Mouse (Mus musculus): ENCODE results near the gene Epha3.

The Epha3 gene

GRCm38 (mm10) chr16:63646577-63646976 lies 217.4 kb downstream of the Epha3 start:
- DNase-seq = no peak

DNA sequence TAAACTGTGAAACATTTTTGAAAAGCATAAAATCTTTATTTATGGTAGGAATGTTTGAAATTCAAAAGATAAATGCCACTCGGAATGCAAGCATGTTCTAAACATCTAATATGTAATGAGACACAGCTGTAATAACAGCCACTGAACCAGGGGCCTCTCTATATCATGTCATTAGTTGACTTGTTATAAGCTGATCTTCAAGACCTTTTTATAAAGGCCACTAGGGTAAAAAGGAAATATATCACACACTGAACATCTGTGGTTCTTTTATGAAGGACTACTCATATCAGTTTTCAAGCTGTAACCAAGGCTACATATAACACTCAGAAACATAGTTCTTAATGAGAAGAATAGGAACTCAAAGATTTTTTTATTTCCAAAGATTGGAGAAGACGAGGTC lies 221.3 kb downstream of the Epha3 start:
- DNase-seq = no peak

GRCm38 (mm10) chr16:63641603-63642002 lies 222.4 kb downstream of the Epha3 start:
- no peak for DNase-seq

DNA sequence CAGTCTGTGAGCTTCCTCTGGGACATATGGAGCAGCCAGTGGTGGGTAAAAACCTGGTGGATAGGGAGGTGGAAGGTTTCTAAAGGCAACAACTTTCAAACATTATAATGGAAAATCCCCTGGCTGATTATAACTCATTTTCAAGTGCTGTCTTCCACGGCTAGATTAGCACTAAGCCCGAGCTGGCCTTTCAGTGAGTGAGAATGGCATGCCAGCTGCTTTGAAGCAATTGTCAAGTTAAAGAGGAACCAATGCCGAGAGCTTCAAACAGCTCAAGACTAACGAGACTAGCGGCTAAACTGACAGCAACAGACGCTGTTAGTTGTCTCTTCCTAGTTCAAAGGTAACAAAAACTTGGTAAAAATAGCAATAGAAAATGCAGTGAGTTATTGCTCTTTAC lies 225.3 kb downstream of the Epha3 start:
- DNase-seq = no peak

- peak; percentile 78 for DNase-seq
Observed at GRCm38 (mm10) chr16:63633748-63634166, 230.2 kb downstream of the Epha3 start.

DNA sequence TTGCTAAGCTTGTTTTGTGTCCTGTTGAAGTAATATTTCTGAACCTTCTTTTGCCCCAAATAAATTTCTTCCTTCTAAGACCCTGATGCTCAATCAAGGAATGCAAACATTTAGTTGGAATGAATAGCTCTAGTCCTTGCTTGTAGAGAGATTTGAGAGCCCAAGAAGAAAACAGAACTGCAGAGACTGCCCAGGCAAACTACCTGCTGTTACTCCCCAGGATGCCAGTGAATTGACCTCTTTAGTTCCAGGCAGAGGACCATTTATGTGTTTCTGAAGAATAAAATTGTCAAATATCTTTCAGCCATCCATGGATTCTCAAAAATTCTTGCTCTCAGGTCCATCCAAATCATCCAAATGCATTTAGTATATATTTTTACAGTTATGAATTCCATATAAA lies 238.7 kb downstream of the Epha3 start:
- DNase-seq = no peak

DNA sequence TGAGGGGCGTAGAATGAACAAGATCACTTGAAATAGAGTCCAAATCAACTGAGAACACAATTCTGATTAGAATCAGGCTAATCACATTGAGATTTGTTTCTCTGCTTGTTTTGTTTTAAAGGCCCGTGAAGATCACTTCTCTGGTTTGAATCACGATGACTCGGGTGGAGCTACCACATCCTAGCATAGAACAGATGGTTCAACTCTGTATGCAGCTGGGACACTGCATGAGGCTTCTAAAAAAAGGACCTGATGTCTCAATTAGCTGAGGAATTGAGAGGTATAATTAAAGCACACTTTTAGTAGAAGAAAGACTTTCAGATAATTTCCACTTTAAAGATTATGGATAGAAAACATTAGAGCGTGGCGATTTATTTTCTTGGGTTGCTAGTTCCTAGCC lies 242.1 kb downstream of the Epha3 start:
- DNase-seq = no peak

DNA sequence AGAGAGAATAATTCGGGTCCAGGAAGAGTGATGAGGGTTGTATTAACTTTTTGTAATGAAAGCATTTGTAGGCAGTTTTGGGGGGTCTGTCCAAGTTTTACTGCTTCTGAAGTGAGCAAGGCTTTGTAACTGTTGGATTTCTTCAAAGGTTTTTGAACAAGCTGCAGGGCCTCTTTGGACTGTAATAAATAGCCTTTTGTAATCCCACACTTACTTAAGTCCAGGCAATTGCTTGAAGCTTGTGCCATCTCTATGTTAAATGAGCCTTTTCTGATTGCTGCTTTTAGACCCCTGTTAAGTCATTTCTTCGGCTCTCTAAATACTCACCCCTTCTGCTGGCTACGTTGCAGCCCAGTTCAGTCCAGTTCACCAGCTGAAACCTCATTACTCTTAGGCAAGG lies 248.6 kb downstream of the Epha3 start:
- DNase-seq = no peak

- no peak for DNase-seq
Observed at GRCm38 (mm10) chr16:63613006-63613405, 251.0 kb downstream of the Epha3 start.

- DNase-seq = no peak
Observed at GRCm38 (mm10) chr16:63600229-63600628, 263.7 kb downstream of the Epha3 start.

- no peak for DNase-seq
Observed at GRCm38 (mm10) chr16:63594656-63595055, 269.3 kb downstream of the Epha3 start.

GRCm38 (mm10) chr16:63569746-63570145 lies 294.2 kb downstream of the Epha3 start:
- no peak for DNase-seq

DNA sequence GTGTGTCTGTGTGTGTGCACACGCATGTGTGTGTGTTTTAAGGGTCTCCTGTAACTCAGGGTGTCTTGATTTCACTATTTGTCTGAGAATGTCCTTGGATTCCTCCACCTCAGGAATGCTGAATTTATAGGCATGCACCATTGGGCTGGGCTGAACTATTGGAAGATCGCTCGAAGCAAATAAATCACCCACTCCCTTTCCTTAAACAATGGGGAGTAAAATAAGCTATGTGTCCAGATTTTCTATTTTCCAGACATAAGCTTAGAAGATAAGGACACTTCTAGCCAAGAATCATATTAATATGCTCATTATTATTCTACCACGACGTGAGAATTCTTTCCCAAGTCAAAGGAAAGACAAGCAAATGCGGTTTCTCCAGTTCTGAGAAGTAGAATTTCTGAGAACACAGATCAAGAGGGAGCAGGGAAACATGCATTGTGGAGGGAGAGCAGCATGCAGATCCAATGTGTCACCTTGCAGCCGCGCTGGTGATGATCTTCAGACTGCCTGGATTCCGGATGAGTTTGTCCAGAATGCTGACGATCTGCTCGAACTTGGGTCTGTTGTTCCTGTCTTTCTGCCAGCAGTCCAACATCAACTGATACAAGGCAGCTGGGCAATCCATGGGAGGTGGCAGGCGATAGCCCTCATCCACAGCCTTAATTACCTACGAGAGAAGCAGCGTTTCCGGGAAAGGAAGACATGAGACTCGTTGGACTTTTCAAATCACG lies 297.7 kb downstream of the Epha3 start:
- peak; percentile 71 for DNase-seq

- DNase-seq = no peak
Observed at GRCm38 (mm10) chr16:63556410-63557146, 307.4 kb downstream of the Epha3 start.

- no peak for DNase-seq
Observed at GRCm38 (mm10) chr16:63552531-63552930, 311.4 kb downstream of the Epha3 start.

GRCm38 (mm10) chr16:63539489-63539888 lies 324.5 kb downstream of the Epha3 start:
- DNase-seq = no peak

- no peak for DNase-seq
Observed at GRCm38 (mm10) chr16:63528821-63529220, 335.2 kb downstream of the Epha3 start.

DNA sequence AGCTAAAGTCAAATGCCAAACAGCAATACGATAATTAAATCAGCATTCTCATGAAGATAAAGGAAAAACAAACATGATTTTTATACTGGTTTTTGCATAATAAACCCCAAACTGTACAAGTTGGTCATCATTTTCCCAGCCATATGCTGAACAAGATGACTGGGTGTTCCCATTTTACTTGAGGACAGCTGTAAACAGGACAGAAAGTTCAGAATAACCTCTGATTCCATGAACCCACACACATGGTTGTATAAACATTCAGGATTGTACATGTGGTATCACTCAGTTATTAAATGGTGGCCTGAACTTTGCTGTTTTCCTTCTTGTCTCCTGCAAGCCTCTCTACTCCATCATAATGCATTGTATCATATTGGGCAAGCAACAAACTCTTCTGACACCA lies 346.3 kb downstream of the Epha3 start:
- no peak for DNase-seq

DNA sequence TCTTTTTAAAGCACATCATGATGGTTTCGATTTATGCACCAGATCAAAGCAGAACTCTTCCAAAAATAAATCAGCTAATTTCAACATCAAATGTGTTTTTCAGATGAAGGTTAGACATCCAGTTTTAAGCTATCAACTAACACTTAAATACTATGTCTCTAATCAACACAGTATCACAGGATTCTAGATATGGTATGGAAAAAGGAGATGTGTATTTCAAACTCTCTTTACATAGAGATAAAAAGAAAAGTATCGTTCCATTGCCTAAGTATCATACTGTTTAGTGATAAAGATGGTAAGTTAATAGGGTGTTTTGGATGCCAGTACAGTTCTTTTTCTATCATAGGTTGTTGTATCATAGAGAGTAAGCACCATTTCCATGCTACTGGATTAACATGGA lies 353.9 kb downstream of the Epha3 start:
- no peak for DNase-seq

DNA sequence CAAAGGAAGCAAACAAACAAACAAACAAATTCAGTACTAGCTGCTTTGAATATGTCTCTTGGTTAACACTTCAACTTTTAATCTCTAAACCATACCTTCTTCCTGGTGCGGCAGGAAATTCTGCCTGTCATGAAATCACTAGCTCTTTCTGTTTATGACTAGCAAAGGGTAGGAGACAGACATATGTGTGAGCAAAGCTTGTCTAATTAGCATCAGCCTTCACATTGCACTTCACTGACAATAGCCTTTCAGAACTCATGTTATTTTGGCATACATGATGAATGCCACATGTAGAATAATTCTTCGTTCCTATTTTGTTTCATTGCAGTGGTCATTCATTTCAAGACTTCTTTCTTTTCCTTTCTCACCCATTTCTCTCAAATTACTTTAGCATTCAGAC lies 357.5 kb downstream of the Epha3 start:
- no peak for DNase-seq

DNA sequence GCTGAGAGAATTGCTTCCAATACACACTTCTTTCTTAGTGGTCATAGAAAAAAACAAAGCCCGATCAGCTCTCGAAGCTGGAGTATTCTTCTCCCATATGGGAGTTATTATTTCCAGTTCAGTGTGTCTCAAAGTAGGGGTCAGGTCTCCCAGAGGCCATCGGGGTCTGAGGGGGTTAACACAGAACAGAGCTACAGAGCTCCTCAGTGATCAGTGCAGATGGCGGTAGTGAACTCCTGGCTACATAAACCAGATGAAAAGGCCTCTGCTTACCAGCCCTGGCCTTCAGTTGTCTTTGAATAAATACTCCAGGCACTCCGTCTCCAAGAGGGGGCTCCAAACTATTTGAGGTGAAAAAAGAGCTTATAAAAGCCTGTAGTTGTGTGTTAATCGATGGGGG lies 362.5 kb downstream of the Epha3 start:
- DNase-seq = peak; percentile 50

DNA sequence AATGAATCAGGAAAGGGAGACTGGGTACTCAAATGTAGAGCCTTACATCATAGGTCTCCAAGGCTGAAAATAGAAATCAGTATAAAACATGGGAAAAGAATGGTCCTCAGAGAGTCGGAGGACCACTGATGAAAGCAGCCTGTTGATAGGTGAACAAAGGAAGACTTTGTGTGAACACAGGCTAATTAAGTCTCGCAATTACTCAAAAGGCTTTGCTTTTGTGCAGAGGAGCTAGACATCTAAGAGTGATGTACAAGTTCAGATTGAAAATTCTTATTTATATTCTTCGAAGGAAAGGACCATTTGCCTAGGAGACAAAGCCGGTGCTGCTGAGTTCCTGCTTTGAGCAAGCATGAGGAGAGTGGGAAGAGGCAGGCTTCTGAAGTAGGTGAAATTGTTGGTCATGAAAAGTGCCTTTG lies 363.0 kb downstream of the Epha3 start:
- DNase-seq = no peak

Measured in heart, adult 11 months (tissue).